Mouse (Mus musculus): ENCODE measurements at regions not wholly inside any gene's neighbourhood (a gene's known extent, or its start where the extent isn't known, plus 50 kb on each side); places are given as distances from the start of the nearest gene placed in this dataset.
A peak's percentile ranks its signal among the peaks of the same experiment; 100 is the strongest.

- Histone ChIP-seq H3K36me3 (ENCODE audit: control insufficient read depth, insufficient read depth) (no peaks in the 10 kb centered on the region), H3K27me3 (replicated peaks; ENCODE audit: control insufficient read depth, insufficient read depth, low read length) (no peaks in the 10 kb centered on the region), H3K4me3 (replicated peaks; ENCODE audit: low read length) (no peak overlapping the region), H3K9me3 (ENCODE audit: control insufficient read depth, low read length) (no peaks in the 10 kb centered on the region), H3K4me2 (ENCODE audit: low read length) (0 out of 2 replicates have a peak overlapping the region, but pooled peaks have one; percentile 12), H3K27ac (ENCODE audit: low read length) (no peak overlapping the region; the same call in 1 of the 2 replicates), H3K9ac (replicated peaks; ENCODE audit: low read depth, low read length) (no peak overlapping the region), H3K4me1 (replicated peaks; ENCODE audit: control insufficient read depth, insufficient read depth, low read length) (peaks cover 8% of the 10 kb centered on the region)
- WGBS = 15% methylated on average over 17 of the region's 17 CpGs
- ATAC-seq = peak; percentile 54; the same call in 1 of the 2 replicates
Measured at GRCm38 (mm10) chr9:31989581-31990360, 76.5 kb upstream of the Barx2 start.

- H3K27me3 ChIP-seq (replicated peaks; ENCODE audit: control insufficient read depth, insufficient read depth, low read length) = no peaks in the 10 kb centered on the region
- no peaks in the 10 kb centered on the region for H3K9me3 ChIP-seq (ENCODE audit: control insufficient read depth, low read length)
- no peak for ATAC-seq
- H3K4me1 ChIP-seq (replicated peaks; ENCODE audit: control insufficient read depth, insufficient read depth, low read length) = peaks cover 8% of the 10 kb centered on the region
- no peak overlapping the region; the same call in 1 of the 2 replicates for H3K27ac ChIP-seq (ENCODE audit: low read length)
- WGBS = 86% methylated on average over 4 of the region's 4 CpGs
- no peak overlapping the region for H3K9ac ChIP-seq (replicated peaks; ENCODE audit: low read depth, low read length)
- H3K4me3 ChIP-seq (replicated peaks; ENCODE audit: low read length) = no peak overlapping the region
- H3K4me2 ChIP-seq (ENCODE audit: low read length) = no peak overlapping the region
- H3K36me3 ChIP-seq (ENCODE audit: control insufficient read depth, insufficient read depth) = no peaks in the 10 kb centered on the region
Measured at GRCm38 (mm10) chr9:31990456-31990855, 77.2 kb upstream of the Barx2 start.

- H3K4me1 ChIP-seq (replicated peaks; ENCODE audit: control insufficient read depth, insufficient read depth, low read length) = peaks cover 15% of the 10 kb centered on the region
- no peaks in the 10 kb centered on the region for H3K36me3 ChIP-seq (ENCODE audit: control insufficient read depth, insufficient read depth)
- H3K4me2 ChIP-seq (ENCODE audit: low read length) = no peak overlapping the region
- H3K27me3 ChIP-seq (replicated peaks; ENCODE audit: control insufficient read depth, insufficient read depth, low read length) = no peaks in the 10 kb centered on the region
- H3K9me3 ChIP-seq (ENCODE audit: control insufficient read depth, low read length) = no peaks in the 10 kb centered on the region
- H3K4me3 ChIP-seq (replicated peaks; ENCODE audit: low read length) = no peak overlapping the region
- WGBS = 75% methylated on average over 7 of the region's 7 CpGs
- ATAC-seq = no peak
- no peak overlapping the region for H3K27ac ChIP-seq (ENCODE audit: low read length)
- no peak overlapping the region for H3K9ac ChIP-seq (replicated peaks; ENCODE audit: low read depth, low read length)
Measured at GRCm38 (mm10) chr9:31993631-31994601, 80.7 kb upstream of the Barx2 start.

- Histone ChIP-seq H3K4me3 (replicated peaks; ENCODE audit: low read length) (no peak overlapping the region), H3K9me3 (ENCODE audit: control insufficient read depth, low read length) (no peaks in the 10 kb centered on the region), H3K27me3 (replicated peaks; ENCODE audit: control insufficient read depth, insufficient read depth, low read length) (no peaks in the 10 kb centered on the region), H3K27ac (ENCODE audit: low read length) (no peak overlapping the region), H3K36me3 (ENCODE audit: control insufficient read depth, insufficient read depth) (no peaks in the 10 kb centered on the region), H3K4me2 (ENCODE audit: low read length) (no peak overlapping the region), H3K4me1 (replicated peaks; ENCODE audit: control insufficient read depth, insufficient read depth, low read length) (peaks cover 7% of the 10 kb centered on the region; the same call in 1 of the 2 replicates), H3K9ac (replicated peaks; ENCODE audit: low read depth, low read length) (no peak overlapping the region)
- no peak for ATAC-seq
- WGBS = 66% methylated on average over 3 of the region's 3 CpGs
Measured at GRCm38 (mm10) chr9:31995101-31995500, 81.8 kb upstream of the Barx2 start.

- Histone ChIP-seq H3K9me3 (ENCODE audit: control insufficient read depth, low read length) (no peaks in the 10 kb centered on the region), H3K4me2 (ENCODE audit: low read length) (no peak overlapping the region), H3K4me1 (replicated peaks; ENCODE audit: control insufficient read depth, insufficient read depth, low read length) (peaks cover 7% of the 10 kb centered on the region; the same call in 1 of the 2 replicates), H3K4me3 (replicated peaks; ENCODE audit: low read length) (no peak overlapping the region), H3K27me3 (replicated peaks; ENCODE audit: control insufficient read depth, insufficient read depth, low read length) (no peaks in the 10 kb centered on the region), H3K9ac (replicated peaks; ENCODE audit: low read depth, low read length) (no peak overlapping the region), H3K27ac (ENCODE audit: low read length) (no peak overlapping the region), H3K36me3 (ENCODE audit: control insufficient read depth, insufficient read depth) (no peaks in the 10 kb centered on the region)
- 77% methylated on average over 4 of the region's 4 CpGs for WGBS
- no peak for ATAC-seq
Measured at GRCm38 (mm10) chr9:31995700-31996099, 82.4 kb upstream of the Barx2 start.

GRCm38 (mm10) chr9:31996466-31997177 is 83.4 kb upstream of the Barx2 start:
- no peaks in the 10 kb centered on the region for H3K9me3 ChIP-seq (ENCODE audit: control insufficient read depth, low read length)
- WGBS = 60% methylated on average over 7 of the region's 7 CpGs
- no peak overlapping the region for H3K4me3 ChIP-seq (replicated peaks; ENCODE audit: low read length)
- H3K27me3 ChIP-seq (replicated peaks; ENCODE audit: control insufficient read depth, insufficient read depth, low read length) = no peaks in the 10 kb centered on the region
- no peak overlapping the region for H3K27ac ChIP-seq (ENCODE audit: low read length)
- H3K9ac ChIP-seq (replicated peaks; ENCODE audit: low read depth, low read length) = no peak overlapping the region
- ATAC-seq = no peak
- H3K4me1 ChIP-seq (replicated peaks; ENCODE audit: control insufficient read depth, insufficient read depth, low read length) = peaks cover 7% of the 10 kb centered on the region; the same call in 1 of the 2 replicates
- no peak overlapping the region for H3K4me2 ChIP-seq (ENCODE audit: low read length)
- no peaks in the 10 kb centered on the region for H3K36me3 ChIP-seq (ENCODE audit: control insufficient read depth, insufficient read depth)

GRCm38 (mm10) chr9:31997178-31998097 is 84.2 kb upstream of the Barx2 start:
- Histone ChIP-seq H3K27me3 (replicated peaks; ENCODE audit: control insufficient read depth, insufficient read depth, low read length) (no peaks in the 10 kb centered on the region), H3K9me3 (ENCODE audit: control insufficient read depth, low read length) (no peaks in the 10 kb centered on the region), H3K4me2 (ENCODE audit: low read length) (no peak overlapping the region), H3K4me3 (replicated peaks; ENCODE audit: low read length) (no peak overlapping the region), H3K27ac (ENCODE audit: low read length) (0 out of 2 replicates have a peak overlapping the region, but pooled peaks have one; percentile 6), H3K9ac (replicated peaks; ENCODE audit: low read depth, low read length) (no peak overlapping the region), H3K4me1 (replicated peaks; ENCODE audit: control insufficient read depth, insufficient read depth, low read length) (peaks cover 7% of the 10 kb centered on the region; the same call in 1 of the 2 replicates), H3K36me3 (ENCODE audit: control insufficient read depth, insufficient read depth) (no peaks in the 10 kb centered on the region)
- WGBS = 55% methylated on average over 25 of the region's 25 CpGs
- ATAC-seq = peak; percentile 81

- H3K9ac ChIP-seq (replicated peaks; ENCODE audit: low read depth, low read length) = no peak overlapping the region
- no peak for ATAC-seq
Measured at GRCm38 (mm10) chr9:31998488-31999280, 85.4 kb upstream of the Barx2 start.

More at GRCm38 (mm10) chr9:31998488-31999280, 85.4 kb upstream of the Barx2 start:
- Histone ChIP-seq H3K4me1 (replicated peaks; ENCODE audit: control insufficient read depth, insufficient read depth, low read length) (peaks cover 7% of the 10 kb centered on the region; the same call in 1 of the 2 replicates), H3K4me2 (ENCODE audit: low read length) (no peak overlapping the region), H3K27ac (ENCODE audit: low read length) (no peak overlapping the region), H3K36me3 (ENCODE audit: control insufficient read depth, insufficient read depth) (no peaks in the 10 kb centered on the region), H3K27me3 (replicated peaks; ENCODE audit: control insufficient read depth, insufficient read depth, low read length) (no peaks in the 10 kb centered on the region), H3K9me3 (ENCODE audit: control insufficient read depth, low read length) (no peaks in the 10 kb centered on the region), H3K4me3 (replicated peaks; ENCODE audit: low read length) (no peak overlapping the region)
- WGBS = 81% methylated on average over 4 of the region's 4 CpGs
